Mouse (Mus musculus) cerebellum, postnatal 4 days (tissue): ENCODE data around the gene Exosc10.

Source experiments
- DNase-seq, 2 experiments: peaks; one replicate each; pipeline ENCODE4 v3.0.0; 2022; ENCODE audit warnings: low spot score in 2 of 2, mixed read lengths in 1 of 2

Exosc10 gene

DNA sequence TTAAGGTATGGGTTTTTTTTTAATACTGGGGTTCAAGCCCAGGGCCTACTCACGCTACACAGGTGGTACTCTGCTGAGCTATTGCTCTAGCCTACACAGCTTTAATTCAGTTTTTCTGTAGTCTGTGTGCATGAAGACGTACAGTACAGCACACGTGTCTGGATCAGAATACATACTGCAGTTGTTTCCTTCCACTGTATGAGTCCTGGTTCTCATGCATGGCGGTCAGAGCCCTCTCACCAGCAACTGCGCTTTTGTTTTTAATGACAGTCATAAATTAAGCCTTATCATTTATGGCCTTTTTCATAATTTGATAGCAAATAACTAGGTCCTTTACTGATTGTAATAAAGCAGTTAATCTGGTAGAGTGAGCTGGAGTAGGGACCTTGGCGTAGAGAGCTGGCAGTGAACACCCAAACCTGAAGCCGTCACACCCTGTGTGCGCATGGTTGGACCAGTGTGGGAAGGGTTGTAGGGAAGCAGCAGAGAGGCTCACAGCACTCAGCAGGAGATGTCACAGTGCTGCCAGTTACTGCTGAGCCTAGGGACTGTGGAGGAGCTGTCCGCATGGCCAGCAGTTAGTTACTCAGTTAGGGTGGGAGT lies 12.6 kb downstream of the Exosc10 start:
- no peak for DNase-seq

DNA sequence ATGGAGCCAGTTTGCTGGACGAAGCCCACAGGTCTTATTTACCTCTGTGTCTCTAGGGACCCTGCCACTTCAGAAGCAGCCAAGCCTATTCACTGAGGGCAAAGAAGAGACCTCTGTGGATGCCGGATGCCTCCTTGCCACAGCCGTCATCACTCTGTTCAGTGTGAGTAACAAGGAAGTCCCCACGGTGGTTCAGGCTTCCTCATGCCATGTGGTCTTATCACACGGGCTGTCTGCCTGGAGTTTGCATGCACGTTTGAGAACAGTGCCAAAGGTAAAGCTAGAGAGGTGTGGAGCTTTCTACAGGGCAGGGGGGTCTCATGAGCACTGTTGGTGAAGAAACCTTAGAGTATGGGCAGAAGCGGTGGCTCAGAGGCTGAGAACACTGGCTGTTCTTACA lies 15.0 kb downstream of the Exosc10 start:
- DNase-seq: no peak

DNA sequence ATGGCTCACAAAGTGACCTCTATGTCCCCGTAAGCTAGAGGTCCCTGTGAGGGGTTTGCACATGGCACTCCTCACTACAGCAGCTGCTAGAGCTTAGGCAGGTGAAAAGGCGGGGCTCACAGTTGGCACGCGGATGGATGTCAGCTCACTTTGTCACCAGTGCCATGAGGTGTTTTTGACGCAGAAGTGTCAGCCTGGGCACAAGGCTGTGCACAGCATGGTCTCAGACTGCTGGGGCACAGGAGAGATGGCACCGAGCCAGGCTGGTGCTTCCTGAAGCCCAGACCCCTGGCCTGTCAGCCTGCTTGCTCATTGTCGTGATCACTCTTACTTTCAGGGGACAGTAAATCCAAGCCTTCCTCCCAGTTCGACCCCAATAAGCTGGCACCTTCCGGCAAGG lies 22.5 kb downstream of the Exosc10 start:
- peak in 1 of 2 experiments; percentile 23 for DNase-seq

DNA sequence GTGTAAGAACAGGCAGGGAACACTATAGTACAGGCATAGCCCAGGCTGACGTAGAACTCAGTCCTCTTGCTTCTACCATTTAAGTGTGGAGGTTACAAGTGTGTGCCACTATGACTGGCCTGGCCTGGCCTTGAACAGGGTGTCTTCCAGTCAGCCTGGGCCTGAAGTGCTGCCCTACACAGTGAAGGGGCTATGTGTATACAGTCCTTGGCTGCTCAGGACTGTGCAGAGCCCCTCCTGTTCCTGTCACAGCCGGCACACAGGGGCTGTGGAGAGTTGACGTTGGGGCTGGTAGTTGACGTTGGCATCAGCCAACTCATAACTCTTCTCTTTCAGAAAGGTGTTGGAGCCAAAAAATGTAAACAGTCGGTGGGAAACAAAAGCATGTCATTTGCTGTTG lies 23.2 kb downstream of the Exosc10 start:
- no peak for DNase-seq

DNA sequence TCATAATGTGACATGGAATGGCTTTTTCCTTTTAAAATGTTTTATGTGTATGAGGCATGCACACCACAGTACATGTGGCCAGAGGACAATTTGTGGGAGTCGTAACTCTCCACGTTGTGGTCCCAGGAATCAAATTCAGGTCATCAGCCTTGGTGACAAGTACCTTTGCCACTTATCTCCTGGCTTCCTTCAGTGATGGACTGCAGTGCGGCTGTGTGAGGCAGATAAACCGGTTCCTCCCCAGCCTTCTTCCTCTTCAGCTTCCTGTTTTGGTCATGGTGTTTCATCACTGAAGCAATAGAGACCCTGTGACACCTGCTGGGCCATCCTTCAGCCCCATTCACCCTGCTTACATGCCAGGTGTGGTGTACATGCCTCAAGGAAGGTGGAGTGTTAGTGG lies 25.0 kb downstream of the Exosc10 start:
- DNase-seq: no peak

DNA sequence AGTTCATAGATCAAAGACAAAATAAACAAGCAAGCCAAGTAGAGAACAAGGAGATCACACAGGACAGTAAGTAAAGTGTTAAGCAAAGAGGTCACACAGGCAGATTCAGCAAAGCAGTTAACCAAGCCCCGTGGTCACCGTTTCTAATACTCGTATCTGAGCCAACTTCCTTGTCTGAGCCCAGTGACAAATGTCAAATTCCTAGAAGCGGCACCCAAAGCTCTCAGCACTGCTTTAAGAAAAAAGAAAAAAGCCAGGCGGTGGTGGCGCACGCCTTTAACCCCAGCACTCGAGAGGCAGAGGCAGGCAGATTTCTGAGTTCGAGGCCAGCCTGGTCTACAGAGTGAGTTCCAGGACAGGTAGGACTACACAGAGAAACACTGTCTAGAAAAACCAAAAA lies 28.4 kb downstream of the Exosc10 start:
- DNase-seq: no peak

DNA sequence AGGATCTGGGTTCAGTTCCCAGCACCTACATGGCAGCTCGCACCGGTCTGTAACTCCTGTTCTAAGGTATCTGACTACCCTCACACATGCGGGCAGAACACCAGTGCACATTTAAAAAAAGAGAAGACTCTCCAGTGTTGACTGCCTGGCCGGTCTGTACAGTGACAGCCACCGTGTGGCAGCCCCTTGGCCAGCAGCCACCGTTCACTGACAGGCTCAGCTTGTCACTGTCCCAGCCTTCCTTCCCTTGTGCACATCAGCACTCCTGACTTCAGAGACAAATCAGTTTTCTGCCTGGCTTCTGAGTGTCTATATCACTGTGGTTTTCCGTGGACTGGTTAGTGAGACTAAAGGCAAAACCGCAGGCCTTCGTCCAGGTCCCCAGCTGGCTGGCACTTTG lies 30.6 kb downstream of the Exosc10 start:
- DNase-seq: peak in 1 of 2 experiments; percentile 38

DNA sequence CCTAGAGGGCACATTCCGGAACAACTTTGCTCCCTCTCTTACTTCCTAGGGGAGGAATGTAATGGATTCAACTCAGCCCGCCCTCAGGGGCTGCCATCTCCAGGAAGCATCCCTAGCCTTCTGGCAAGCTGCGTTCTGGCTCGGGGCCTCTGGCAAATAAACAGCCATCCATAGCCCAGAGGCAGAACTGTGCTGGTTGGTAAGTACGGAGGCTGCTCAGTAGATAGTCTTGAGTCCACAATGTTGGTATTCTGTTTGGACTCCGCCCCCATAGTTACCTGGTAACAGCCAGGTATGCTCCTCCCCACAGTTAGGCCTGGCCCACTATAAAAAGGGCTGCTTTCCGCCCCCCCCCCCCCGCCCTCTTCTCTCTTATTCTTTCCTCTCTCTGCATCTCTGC lies 31.3 kb downstream of the Exosc10 start:
- DNase-seq: no peak

DNA sequence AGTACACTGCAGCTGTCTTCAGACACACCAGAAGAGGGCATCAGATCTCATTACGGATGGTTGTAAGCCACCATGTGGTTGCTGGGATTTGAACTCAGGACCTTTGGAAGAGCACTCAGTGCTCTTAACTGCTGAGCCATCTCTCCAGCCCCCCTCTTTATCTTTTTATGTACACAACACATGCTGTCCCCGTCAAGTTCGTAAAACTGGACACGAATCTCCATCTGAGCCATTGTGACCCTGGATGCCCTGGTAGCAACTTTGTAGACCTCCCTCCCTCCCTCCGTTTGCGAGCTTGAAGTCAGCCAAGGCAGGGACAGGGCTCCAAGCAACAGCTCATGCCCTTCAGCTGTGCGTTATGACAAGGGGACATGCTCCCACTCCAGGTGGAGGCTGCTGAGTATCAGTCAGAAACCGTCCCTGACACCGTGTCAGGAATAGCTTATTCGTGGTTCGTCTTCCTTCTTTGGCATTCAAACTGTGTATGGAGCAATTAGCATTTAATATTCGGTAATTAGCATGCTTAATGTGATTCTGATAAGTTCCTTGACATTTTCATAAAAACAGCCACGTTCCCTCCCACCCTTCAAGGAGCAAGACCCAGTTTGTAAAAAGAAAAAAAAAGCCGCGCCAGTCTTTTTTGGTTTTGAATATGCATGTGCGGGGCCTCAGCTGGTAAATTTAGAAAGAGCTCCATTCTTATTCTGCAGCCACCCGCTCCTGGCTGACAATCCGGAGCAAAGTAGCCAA lies 32.4 kb downstream of the Exosc10 start:
- no peak for DNase-seq

DNA sequence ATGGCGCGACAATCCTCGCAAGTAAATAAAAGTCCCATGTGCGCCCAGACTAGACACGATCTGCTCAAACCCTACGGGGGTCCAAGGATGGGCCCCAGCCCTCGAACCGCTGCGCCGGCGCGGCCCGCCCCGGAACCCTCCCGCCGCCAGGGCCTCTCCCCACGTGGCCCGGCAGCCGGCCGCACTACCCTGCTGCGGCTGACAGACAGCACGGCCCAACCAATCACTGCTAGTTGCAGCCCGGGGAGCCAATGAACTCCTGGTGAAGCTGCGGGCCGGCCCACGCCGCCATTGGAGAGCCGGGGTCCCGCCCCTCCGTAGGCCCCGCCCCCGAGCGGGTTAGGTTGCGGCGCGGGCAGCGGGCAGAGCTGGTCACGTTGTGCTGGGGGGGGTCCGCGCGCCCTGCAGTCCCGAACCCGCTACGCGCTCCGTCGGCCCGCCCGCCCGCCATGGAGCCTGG lies 33.0 kb downstream of the Exosc10 start, which contains the start of gene Srm:
TSS of gene Srm (plus strand) at position 333 of the 460 bp plus-strand sequence.
- DNase-seq: peak; percentile 89 to 97

DNA sequence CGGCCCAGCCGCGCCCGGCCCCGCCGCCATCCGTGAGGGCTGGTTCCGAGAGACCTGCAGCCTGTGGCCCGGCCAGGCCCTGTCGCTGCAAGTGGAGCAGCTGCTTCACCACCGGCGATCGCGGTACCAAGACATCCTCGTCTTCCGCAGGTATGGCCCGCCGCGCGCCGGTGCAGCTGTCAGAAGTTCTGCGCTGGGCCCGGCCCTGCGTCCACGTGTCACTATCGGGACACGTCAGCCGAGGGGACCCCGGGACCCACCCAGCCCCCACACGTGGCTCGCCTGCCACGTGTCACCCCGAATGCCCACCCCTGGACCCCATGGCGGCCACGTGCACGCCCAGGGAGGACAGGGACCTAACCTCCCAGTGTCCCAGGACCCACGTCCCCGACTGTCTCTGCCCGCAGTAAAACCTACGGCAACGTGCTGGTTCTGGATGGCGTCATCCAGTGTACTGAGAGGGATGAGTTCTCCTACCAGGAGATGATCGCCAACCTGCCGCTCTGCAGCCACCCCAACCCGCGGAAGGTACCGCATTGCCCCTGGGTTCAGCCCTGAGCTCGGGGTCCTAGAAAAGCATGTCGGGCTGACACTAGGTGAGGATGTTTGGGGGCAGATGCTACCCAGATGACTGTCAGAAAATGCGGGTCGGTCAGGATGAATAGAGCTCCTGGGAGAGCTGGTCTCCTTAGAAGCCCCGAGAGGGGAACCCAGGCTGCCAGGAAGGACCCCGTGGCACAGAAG lies 33.6 kb downstream of the Exosc10 start:
- DNase-seq: no peak

DNA sequence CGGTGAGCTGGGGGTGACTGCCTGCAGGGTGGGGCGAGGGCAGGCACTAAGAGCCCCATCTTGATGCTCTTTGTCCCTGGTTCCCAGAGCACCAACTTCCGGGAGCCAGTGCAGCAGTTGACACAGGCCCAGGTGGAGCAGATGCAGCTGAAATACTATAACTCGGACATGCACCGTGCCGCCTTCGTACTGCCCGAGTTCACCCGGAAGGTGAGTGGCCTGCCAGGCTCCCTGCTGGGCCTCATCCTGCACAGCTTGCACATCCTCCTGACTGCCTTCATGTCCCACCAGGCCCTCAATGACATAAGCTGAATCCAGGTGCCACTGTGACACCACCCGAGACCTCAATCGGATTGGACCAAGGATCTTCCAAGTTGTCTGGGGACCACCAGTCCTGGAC lies 35.8 kb downstream of the Exosc10 start:
- no peak for DNase-seq

DNA sequence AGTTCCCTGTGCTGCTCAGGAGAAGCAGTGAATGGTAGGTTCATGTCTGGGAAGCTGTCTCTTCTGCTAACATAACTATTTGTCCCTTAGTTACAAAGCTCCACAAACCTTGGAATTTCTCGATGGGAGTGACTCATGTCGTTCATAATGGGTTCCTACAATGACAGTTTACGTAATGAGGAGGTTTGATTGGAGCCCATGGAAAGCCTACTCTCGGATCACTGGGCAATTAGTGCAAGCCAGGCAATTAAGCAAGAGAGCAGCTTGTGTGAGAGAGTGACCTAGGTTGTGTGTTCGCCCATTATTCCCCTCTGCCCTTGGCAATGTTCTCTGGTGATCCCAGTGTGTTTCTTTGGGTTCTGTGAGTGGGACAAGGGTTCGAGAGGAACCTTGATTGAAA lies 37.7 kb downstream of the Exosc10 start:
- no peak for DNase-seq

DNA sequence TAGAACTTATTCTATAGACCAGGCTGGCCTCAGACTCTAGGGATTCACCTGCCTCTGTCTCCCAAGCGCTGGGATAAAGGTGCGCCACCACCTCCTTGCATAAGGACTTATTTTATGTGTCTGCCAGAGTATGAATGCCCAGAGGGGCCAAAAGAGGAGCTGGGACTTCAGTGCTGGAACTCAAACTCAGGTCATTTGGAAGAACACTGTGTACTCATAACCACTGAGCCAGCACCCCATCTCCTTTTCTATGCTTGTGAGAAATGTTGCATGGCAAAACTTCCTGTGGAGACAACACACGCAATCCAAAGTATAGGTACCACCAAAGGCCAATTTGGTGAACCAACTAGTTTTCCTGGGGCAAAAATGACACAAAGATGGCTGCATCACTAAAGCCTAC lies 38.5 kb downstream of the Exosc10 start:
- no peak for DNase-seq

DNA sequence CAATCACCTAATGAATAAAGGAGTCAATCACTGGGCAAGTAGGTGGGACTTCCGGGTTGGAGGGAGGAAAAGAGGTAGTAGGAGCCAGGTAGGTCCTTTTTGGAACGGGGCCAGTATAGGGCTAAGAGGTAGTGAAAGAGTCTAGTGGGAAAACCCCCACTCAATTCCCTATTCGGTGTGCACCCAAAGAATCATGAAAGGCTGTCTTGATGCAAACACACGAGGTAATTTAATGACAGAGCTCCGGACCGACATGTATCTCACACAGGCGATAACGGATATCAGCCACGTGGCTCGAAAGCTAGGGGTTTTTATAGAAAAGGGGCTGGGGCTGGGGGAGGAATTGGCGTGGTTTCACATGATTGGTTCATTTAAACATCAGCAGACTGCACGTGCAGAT lies 40.6 kb downstream of the Exosc10 start:
- DNase-seq: no peak

DNA sequence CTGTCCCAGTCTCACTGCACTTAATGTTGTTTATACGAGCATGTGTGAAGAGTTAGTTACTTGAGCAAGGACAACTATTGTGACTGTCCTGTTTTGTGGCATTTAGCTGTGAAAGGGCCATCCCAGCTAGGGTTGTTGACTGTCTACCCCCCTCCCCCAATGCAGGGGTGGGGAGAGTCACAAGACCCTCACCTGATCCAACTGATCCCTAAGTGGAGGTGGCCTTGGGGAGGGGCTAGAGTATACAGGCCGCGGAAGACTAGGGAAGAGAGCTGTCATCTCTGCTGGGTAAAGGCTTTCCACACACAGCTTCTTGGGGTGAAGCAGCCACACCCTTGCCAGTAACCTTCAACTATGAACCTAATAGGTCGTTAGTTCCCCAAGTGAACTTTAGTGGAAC lies 42.1 kb downstream of the Exosc10 start:
- no peak for DNase-seq

DNA sequence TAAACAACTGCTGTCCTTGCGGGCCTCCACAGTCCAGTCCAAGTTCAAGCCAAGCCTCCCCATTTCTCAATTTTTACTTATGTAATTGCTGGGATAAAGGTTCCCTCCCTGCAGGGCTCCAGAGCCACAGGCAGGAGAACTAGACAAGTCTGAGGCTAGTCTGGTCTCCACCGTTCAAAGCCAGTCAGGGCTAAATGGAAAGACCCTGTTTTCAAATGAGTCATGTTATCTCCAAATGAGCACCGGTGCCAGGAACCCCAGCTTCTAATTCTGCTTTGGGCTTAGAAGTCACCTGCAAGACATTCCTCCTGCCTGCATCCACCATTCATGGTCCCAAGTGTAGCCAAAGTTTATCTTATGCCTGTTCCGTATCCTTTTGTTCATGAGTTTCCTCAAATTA lies 43.6 kb downstream of the Exosc10 start:
- DNase-seq: no peak

DNA sequence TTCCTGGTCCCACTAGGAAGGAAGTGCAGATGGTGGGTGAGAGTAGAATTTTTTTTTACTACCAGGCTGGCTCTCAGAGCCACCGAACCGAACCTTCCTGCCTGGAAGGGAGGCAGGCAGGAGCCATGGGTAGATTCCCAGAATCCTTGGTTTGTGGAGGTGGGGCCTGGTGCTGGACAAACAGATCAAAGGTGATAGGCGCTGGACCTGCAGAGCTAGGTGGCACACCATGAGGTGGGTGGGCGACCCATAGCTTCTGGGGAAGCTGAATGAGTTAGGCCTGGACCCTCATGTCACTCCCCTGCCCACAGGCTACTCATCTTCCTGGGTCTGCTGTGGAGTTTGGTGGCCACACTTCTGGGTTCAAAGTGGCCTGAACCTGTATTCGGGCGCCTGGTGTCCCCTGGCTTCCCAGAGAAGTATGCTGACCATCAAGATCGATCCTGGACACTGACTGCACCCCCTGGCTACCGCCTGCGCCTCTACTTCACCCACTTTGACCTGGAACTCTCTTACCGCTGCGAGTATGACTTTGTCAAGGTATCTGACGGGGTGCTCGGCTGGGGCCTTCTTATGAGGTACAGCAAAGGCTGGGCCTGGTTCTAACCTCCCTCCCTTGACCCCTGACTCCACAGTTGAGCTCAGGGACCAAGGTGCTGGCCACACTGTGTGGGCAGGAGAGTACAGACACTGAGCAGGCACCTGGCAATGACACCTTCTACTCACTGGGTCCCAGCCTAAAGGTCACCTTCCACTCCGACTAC lies 44.3 kb downstream of the Exosc10 start, which contains the start of gene Masp2:
TSS of gene Masp2 (plus strand) at position 198 of the 764 bp plus-strand sequence.
- no peak for DNase-seq

DNA sequence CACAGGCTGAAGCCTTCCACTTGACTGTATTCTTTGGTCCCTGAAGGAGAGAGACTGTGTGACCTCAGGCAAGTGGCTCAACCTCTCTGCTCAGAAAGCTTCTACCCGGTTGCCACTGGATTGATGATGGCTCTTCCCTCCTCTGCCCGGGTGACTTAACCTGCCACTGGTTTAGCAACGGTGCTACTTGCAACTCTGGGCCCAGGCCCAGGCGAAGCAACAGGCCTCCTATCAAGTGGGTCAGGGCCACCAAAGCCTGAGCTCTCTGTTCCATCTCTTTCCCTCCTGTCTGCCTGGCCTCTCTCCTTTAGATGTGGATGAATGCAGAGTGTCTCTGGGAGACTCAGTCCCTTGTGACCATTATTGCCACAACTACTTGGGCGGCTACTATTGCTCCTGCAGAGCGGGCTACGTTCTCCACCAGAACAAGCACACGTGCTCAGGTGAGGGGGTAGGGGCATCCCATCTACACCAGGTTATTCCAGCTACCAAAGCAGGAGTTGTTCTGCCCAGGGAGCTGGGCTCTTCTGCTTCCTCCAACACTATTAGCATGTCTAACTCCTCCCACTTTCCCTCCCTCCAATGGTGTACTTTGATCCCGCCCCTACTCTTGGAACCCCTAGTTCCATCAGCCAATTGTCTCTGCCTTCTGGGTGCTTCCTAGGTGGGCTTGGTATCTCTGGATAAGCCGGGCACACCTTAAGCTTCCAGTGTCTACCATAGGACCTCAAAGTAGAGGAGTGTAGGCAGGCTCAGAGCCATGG lies 45.3 kb downstream of the Exosc10 start:
- DNase-seq: no peak

DNA sequence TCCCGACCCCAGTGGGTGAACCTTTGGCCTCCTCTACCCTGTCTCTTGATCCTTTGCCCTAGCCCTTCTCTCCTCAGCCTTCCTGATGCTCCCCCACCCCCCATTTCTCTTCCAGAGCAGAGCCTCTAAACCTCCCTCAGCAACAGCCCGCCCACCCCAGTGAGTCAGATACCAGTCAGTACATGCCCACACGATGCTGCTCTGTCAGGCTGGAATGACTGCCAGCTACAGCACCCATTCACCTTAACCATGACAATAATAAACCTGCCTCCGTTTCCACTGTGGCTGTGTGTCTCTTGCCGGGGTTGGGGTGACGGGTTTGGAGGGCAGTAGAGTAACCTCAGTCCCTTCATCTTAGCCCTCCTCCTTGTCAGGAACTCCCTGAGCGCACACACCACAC lies 45.9 kb downstream of the Exosc10 start:
- no peak for DNase-seq

DNA sequence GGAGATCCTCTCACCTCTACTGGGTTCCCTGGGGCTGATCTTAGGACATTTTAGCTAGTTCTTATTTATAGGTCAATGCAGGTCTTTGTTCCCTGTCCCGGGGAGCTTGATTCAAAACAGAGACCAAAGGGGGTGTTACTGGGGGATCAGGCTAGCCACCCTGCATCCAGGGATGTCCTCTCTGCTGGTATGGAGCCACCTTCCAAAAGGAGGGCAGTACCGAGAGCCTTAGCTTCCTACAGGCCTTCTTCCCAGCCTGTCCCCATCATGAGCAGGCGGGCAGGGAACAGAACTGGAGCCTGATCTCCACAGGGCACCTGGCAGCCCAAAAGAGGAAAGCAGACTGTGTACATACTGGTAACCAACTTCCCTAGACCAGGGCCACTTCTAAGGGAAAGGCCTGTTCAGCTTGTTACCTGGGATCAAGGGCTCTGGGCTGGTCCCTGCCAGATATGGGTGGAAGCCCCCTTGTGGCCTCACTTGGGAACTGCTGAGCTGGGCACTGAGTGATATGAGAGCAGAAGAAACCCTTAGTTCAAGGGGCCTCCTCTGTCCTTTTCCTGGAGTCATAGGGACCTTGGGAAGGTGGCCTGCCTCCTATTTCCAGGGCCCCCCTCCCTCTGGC lies 46.4 kb downstream of the Exosc10 start:
- peak in 1 of 2 experiments; percentile 72 for DNase-seq
